Mouse (Mus musculus): ENCODE results near the gene Henmt1. TPM values are rescaled to one million over a fixed set of nuclear protein-coding genes. Genes with fewer than 3 reads are reported as not detected.

Gene Henmt1
- polyA plus RNA-seq, 1 experiment from 2014 or later, result 1.6 TPM

DNA sequence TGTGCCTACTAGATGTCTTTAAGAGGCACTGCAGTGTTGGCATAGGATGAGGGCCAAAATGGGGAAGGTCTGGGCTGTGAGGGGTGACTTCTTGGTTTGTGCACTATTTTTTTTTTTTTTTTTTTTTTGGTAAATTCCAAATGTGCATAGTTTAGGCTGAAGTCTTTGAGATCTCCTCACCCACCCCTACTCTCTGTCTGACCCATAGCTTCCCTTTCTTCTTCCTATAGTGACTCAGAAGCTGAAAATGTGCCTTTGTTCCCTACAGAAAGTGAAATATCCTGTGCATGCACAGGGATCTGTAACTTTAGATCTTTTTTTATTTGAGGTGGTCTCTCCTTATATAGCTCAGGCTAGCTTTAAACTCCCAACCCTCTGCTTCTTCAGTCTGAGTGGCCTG, 18.3 kb downstream of the Henmt1 start:
- Histone ChIP-seq H3K9ac (replicated peaks) (no peak overlapping the region), H3K27ac (replicated peaks) (no peak overlapping the region), H3K4me2 (replicated peaks) (no peak overlapping the region), H3K27me3 (no peaks in the 10 kb centered on the region), H3K9me3 (no peaks in the 10 kb centered on the region), H3K4me3 (no peak overlapping the region), H3K4me1 (peaks cover 10% of the 10 kb centered on the region), H3K36me3 (no peaks in the 10 kb centered on the region)
- no peak for ATAC-seq (replicated peaks)

DNA sequence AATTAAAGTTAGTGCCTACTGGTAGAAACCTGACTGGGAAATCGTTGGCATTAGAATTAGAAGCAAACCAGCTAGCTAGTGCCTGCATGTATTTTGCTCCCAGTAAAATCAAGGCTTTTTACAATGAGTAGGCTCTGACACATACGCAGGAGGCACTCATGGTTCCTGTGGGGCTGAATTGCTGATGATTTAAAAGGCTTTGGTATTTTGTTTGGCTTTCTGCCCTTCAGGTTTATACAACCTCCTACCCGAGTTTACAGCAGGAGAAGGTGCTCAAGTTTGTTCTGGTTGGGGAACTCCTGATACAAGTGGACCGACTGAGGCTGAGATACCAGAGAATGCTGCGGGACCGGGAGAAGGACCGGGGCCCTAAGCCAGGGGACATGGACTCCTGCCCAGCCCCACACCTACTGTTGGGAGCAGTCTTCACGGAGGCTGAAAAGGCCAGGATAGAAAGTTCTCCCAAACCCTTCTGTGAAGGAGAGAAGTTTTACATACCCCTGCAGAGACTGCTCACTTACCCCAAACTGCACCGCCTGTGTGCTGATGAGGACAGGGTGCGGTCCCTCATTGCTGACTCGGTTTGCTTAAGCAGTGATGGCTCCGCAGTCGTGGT, 20.1 kb downstream of the Henmt1 start:
- Histone ChIP-seq H3K4me1 (peaks cover 10% of the 10 kb centered on the region), H3K27me3 (no peaks in the 10 kb centered on the region), H3K9ac (replicated peaks) (no peak overlapping the region), H3K4me2 (replicated peaks) (no peak overlapping the region), H3K4me3 (no peak overlapping the region), H3K27ac (replicated peaks) (no peak overlapping the region), H3K36me3 (no peaks in the 10 kb centered on the region), H3K9me3 (no peaks in the 10 kb centered on the region)
- no peak for ATAC-seq (replicated peaks)
- WGBS, result 82% methylated on average over 13 of the region's 13 CpGs

- peak; percentile 89 for ATAC-seq (replicated peaks)
- Histone ChIP-seq H3K9ac (replicated peaks) (0 out of 2 replicates have a peak overlapping the region, but pooled peaks have one; percentile 16), H3K36me3 (no peaks in the 10 kb centered on the region), H3K4me1 (peaks cover 10% of the 10 kb centered on the region), H3K27me3 (no peaks in the 10 kb centered on the region), H3K27ac (replicated peaks) (peak overlapping the region; percentile 58), H3K9me3 (no peaks in the 10 kb centered on the region), H3K4me2 (replicated peaks) (peak overlapping the region; percentile 28), H3K4me3 (no peak overlapping the region)
- 27% methylated on average over 7 of the region's 7 CpGs for WGBS
Observed at GRCm38 (mm10) chr3:108961226-108961625, 21.6 kb downstream of the Henmt1 start.

GRCm38 (mm10) chr3:108961655-108962054, 22.0 kb downstream of the Henmt1 start:
- peak; percentile 44 for ATAC-seq (replicated peaks)
- no peaks in the 10 kb centered on the region for H3K36me3 ChIP-seq
- H3K4me1 ChIP-seq, result peaks cover 10% of the 10 kb centered on the region
- H3K4me3 ChIP-seq, result no peak overlapping the region
- 0 out of 2 replicates have a peak overlapping the region, but pooled peaks have one; percentile 16 for H3K9ac ChIP-seq (replicated peaks)
- H3K9me3 ChIP-seq, result no peaks in the 10 kb centered on the region
- H3K4me2 ChIP-seq (replicated peaks), result peak overlapping the region; percentile 28
- 54% methylated on average over 6 of the region's 6 CpGs for WGBS
- H3K27me3 ChIP-seq, result no peaks in the 10 kb centered on the region
- H3K27ac ChIP-seq (replicated peaks), result peak overlapping the region; percentile 58

- H3K9ac ChIP-seq (replicated peaks), result no peak overlapping the region
- no peak overlapping the region for H3K27ac ChIP-seq (replicated peaks)
- WGBS, result 74% methylated on average over 3 of the region's 3 CpGs
- H3K4me3 ChIP-seq, result no peak overlapping the region
- H3K4me1 ChIP-seq, result peaks cover 10% of the 10 kb centered on the region
- H3K27me3 ChIP-seq, result no peaks in the 10 kb centered on the region
- H3K9me3 ChIP-seq, result no peaks in the 10 kb centered on the region
- no peak overlapping the region for H3K4me2 ChIP-seq (replicated peaks)
- H3K36me3 ChIP-seq, result no peaks in the 10 kb centered on the region
- no peak for ATAC-seq (replicated peaks)
Observed at GRCm38 (mm10) chr3:108963278-108963677, 23.6 kb downstream of the Henmt1 start.

GRCm38 (mm10) chr3:108963776-108964175, 24.1 kb downstream of the Henmt1 start:
- WGBS, result 87% methylated on average over 3 of the region's 3 CpGs
- no peak overlapping the region for H3K4me2 ChIP-seq (replicated peaks)
- no peaks in the 10 kb centered on the region for H3K36me3 ChIP-seq
- H3K9ac ChIP-seq (replicated peaks), result no peak overlapping the region
- no peaks in the 10 kb centered on the region for H3K9me3 ChIP-seq
- peaks cover 10% of the 10 kb centered on the region for H3K4me1 ChIP-seq
- no peak overlapping the region for H3K27ac ChIP-seq (replicated peaks)
- no peak overlapping the region for H3K4me3 ChIP-seq
- H3K27me3 ChIP-seq, result no peaks in the 10 kb centered on the region
- no peak for ATAC-seq (replicated peaks)

DNA sequence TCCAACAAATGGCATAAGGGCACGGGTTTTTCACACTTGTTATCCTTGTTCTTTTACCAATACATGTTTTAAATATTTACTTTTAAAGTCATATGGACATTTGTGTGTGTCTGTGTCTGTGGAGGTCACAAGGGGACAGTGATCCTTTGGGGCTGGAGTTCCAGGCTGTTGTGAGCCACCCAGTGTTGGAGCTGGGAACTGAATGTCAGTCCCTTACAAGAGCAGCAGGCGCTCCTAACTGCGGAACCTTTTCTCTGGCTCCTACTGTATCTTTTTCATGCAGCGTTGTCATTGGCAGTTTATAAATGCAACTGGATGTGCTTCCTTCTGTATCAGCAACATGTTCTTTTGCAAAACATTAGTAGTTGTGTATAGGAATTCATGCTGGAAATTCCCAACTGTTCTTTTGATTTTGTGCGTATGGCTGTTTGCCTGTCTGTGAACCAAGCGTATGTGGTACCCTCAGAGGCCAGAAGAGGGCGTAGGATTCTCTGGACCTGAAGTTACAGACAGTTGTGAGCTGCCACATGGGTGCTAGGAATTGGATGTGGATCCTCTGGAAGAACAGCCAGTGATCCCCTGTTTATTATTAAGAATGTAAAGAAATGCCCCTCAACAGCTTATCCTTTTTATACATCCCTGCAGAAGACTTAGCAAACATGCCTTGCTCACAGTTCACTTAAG, 24.8 kb downstream of the Henmt1 start:
- Histone ChIP-seq H3K4me3 (no peak overlapping the region), H3K4me1 (peaks cover 10% of the 10 kb centered on the region), H3K9me3 (no peaks in the 10 kb centered on the region), H3K27me3 (no peaks in the 10 kb centered on the region), H3K36me3 (no peaks in the 10 kb centered on the region), H3K9ac (replicated peaks) (no peak overlapping the region), H3K4me2 (replicated peaks) (no peak overlapping the region), H3K27ac (replicated peaks) (no peak overlapping the region)
- ATAC-seq (replicated peaks), result no peak
- 80% methylated on average over 7 of the region's 7 CpGs for WGBS

DNA sequence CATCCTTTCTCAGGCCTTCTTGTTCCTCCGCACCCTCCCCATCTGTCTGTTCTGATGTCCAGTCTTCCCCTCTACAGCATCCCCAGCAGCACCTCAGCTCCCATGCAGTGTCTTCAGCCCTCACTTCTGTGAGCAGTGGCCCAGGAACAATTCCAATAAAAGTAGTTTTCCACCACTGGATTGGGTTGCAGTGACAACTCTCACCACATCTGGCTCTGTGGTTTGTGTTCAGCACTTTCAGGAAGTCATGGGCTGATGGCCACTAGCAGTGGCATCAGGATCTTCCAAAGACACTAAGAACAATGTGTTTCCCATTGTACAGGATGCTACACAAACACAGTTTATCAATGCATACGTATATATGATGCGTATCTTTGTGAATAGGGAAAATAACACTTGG, 26.4 kb downstream of the Henmt1 start:
- no peak for ATAC-seq (replicated peaks)
- H3K4me1 ChIP-seq, result peaks cover 8% of the 10 kb centered on the region
- H3K4me3 ChIP-seq, result no peak overlapping the region
- H3K4me2 ChIP-seq (replicated peaks), result no peak overlapping the region
- H3K27ac ChIP-seq (replicated peaks), result no peak overlapping the region
- WGBS, result 93% methylated on average over 3 of the region's 3 CpGs
- H3K9me3 ChIP-seq, result no peaks in the 10 kb centered on the region
- H3K27me3 ChIP-seq, result no peaks in the 10 kb centered on the region
- H3K36me3 ChIP-seq, result no peaks in the 10 kb centered on the region
- no peak overlapping the region for H3K9ac ChIP-seq (replicated peaks)

DNA sequence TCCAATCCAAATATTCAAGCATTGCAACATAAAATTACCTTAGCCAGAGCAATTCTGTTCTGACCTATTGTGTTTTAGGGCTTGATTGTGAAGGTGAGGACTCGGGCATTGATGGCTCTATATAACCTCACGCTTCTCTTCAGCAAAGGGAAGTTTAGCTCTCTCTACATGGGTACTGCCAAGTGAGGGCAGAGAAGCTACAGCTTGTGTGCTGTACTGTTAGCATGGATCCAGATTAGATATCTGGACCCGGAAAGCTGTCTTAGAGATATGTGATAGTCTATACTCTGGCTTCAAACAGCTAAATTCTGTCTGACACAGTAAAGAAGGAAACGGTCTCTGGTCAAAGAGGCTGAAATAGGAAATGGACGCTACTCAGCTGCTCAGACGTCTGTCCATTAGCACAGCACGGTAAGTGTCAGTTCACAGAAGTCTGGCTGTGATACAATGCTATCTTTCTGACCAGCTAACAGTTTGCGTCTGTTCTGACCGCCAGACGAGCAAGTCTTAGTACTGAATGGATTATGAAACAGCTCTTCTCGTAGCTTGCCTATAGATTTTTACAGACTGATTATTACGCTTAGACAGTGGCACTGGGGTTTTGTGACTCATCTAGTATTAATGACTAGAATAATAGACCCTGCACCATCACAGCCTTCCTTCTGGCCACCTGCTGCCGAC, 34.4 kb downstream of the Henmt1 start:
- WGBS, result 84% methylated on average over 13 of the region's 13 CpGs
- H3K4me3 ChIP-seq, result no peak overlapping the region
- no peaks in the 10 kb centered on the region for H3K4me1 ChIP-seq
- no peak overlapping the region for H3K27ac ChIP-seq (replicated peaks)
- no peaks in the 10 kb centered on the region for H3K27me3 ChIP-seq
- peaks cover 11% of the 10 kb centered on the region for H3K36me3 ChIP-seq
- H3K4me2 ChIP-seq (replicated peaks), result no peak overlapping the region
- no peak for ATAC-seq (replicated peaks)
- no peak overlapping the region for H3K9ac ChIP-seq (replicated peaks)
- no peaks in the 10 kb centered on the region for H3K9me3 ChIP-seq

DNA sequence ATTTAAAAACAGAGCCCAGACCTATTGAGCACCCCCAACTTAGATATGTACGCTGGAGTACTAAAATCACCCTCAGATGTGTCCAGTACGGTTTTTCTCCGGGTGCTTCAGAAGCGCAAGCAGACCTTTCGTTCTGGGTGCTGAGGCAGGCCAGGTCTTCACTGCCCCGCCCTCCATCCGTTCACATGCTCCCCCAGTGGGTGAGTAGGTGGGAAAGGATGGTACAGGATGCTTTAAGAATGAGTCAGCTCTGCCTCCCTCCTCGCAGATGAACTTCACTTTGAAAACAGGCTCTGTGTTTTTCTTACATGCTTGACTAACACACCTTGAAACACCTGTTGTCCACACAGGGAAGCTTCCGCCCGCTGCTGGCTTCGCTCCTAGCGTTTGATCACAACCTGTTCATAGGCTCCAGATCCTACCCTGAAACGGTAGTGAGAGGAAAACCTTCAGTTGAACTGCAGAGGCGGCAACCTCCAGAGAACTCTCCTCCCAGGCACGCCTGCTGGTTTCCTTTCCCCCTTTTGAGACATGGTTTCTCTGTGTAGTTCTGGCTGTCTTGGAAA, 35.3 kb downstream of the Henmt1 start:
- Histone ChIP-seq H3K9me3 (no peaks in the 10 kb centered on the region), H3K36me3 (peaks cover 19% of the 10 kb centered on the region), H3K4me3 (no peak overlapping the region), H3K27me3 (no peaks in the 10 kb centered on the region), H3K4me1 (no peaks in the 10 kb centered on the region), H3K27ac (replicated peaks) (no peak overlapping the region), H3K9ac (replicated peaks) (no peak overlapping the region), H3K4me2 (replicated peaks) (no peak overlapping the region)
- no peak for ATAC-seq (replicated peaks)
- 91% methylated on average over 15 of the region's 15 CpGs for WGBS

GRCm38 (mm10) chr3:108977340-108978030, 37.8 kb downstream of the Henmt1 start:
- H3K9me3 ChIP-seq, result no peaks in the 10 kb centered on the region
- no peak overlapping the region for H3K9ac ChIP-seq (replicated peaks)
- peaks cover 20% of the 10 kb centered on the region for H3K36me3 ChIP-seq
- no peak overlapping the region for H3K27ac ChIP-seq (replicated peaks)
- ATAC-seq (replicated peaks), result no peak
- no peaks in the 10 kb centered on the region for H3K27me3 ChIP-seq
- no peak overlapping the region for H3K4me3 ChIP-seq
- H3K4me2 ChIP-seq (replicated peaks), result no peak overlapping the region
- WGBS, result 95% methylated on average over 13 of the region's 13 CpGs
- H3K4me1 ChIP-seq, result no peaks in the 10 kb centered on the region

- H3K36me3 ChIP-seq, result peaks cover 20% of the 10 kb centered on the region
Observed at GRCm38 (mm10) chr3:108981946-108982345, 42.3 kb downstream of the Henmt1 start.

More at GRCm38 (mm10) chr3:108981946-108982345, 42.3 kb downstream of the Henmt1 start:
- no peak overlapping the region for H3K4me2 ChIP-seq (replicated peaks)
- no peak for ATAC-seq (replicated peaks)
- no peaks in the 10 kb centered on the region for H3K9me3 ChIP-seq
- H3K27me3 ChIP-seq, result no peaks in the 10 kb centered on the region
- H3K4me1 ChIP-seq, result no peaks in the 10 kb centered on the region
- no peak overlapping the region for H3K27ac ChIP-seq (replicated peaks)
- H3K4me3 ChIP-seq, result no peak overlapping the region
- 85% methylated on average over 6 of the region's 6 CpGs for WGBS
- no peak overlapping the region for H3K9ac ChIP-seq (replicated peaks)

Data from forebrain, embryonic 15.5 days (tissue).